Mouse (Mus musculus) stomach, embryonic 15.5 days (tissue): Measurements from ENCODE around the gene Dgkz. TPM values are rescaled to one million over a fixed set of nuclear protein-coding genes. Genes with fewer than 3 reads are reported as not detected.

Experiments used
- ATAC-seq: fragments of 200-750 bp; cut with Nextera tagmentation; 2 replicates; pipeline ENCODE4 v1.8.0; 2017; ENCODE audit warnings: low read depth, moderate number of reproducible peaks, moderate TSS enrichment; ENCODE audit not compliant: insufficient read depth, low FRiP score
- H3K27ac ChIP-seq: fragments of 300-500 bp; sonication (generic); 2 replicates; pipeline ENCODE4 v1.5.1; 2015; ENCODE audit warnings: mild to moderate bottlenecking, inconsistent platforms
- H3K27me3 ChIP-seq: fragments of 300-500 bp; sonication (generic); replicated peaks from 2 replicates; pipeline ENCODE4 v1.6.1; 2015; ENCODE audit warnings: inconsistent platforms
- H3K36me3 ChIP-seq: fragments of 300-500 bp; sonication (generic); 2 replicates; pipeline ENCODE4 v1.6.1; 2015; ENCODE audit warnings: inconsistent platforms
- H3K4me1 ChIP-seq: fragments of 300-500 bp; sonication (generic); 2 replicates; pipeline ENCODE4 v1.6.1; 2015; ENCODE audit warnings: inconsistent platforms
- H3K4me2 ChIP-seq: fragments of 300-500 bp; sonication (generic); 2 replicates; pipeline ENCODE4 v1.6.1; 2015; ENCODE audit warnings: mild to moderate bottlenecking, inconsistent platforms
- H3K4me3 ChIP-seq: fragments of 300-500 bp; sonication (generic); replicated peaks from 2 replicates; pipeline ENCODE4 v1.5.1; 2015; ENCODE audit warnings: inconsistent platforms
- H3K9ac ChIP-seq: fragments of 300-500 bp; sonication (generic); 2 replicates; pipeline ENCODE4 v1.6.1; 2015; ENCODE audit warnings: inconsistent platforms
- H3K9me3 ChIP-seq: fragments of 300-500 bp; sonication (generic); 2 replicates; pipeline ENCODE4 v1.6.1; 2016; ENCODE audit warnings: inconsistent platforms
- WGBS: fragments of 180-500 bp; shearing (Covaris S2); methylation state at CpG from one replicate; pipeline ENCODE4 v1.1.7; 2015; 5-methylcytosine and 5-hydroxymethylcytosine counted together
- polyA plus RNA-seq: library from polyadenylated mRNA; unstranded; fragments of >200 nt; fragmentation: Nextera tagmentation; extraction: Ambion mirVana; gene quantifications from 2 replicates; pipeline ENCODE4 v1.2.1, GENCODE M21; 2015

Gene Dgkz
- polyA plus RNA-seq, 1 experiment from 2014 or later, result 50.9 TPM

GRCm38 (mm10) chr2:91921790-91922570 is 53.7 kb downstream of the Dgkz start:
- H3K9me3 ChIP-seq, result no peaks in the 10 kb centered on the region
- ATAC-seq, result peak; percentile 48
- peaks cover 42% of the 10 kb centered on the region for H3K27me3 ChIP-seq
- peaks cover 28% of the 10 kb centered on the region for H3K4me1 ChIP-seq
- no peak overlapping the region for H3K27ac ChIP-seq
- peaks cover 8% of the 10 kb centered on the region; the same call in 1 of the 2 replicates for H3K36me3 ChIP-seq
- peak overlapping the region; percentile 60 for H3K4me3 ChIP-seq
- WGBS, result under 1% methylated on average over 64 of the region's 64 CpGs
- H3K9ac ChIP-seq, result peak overlapping the region; percentile 19
- H3K4me2 ChIP-seq, result peak overlapping the region; percentile 99

GRCm38 (mm10) chr2:91921181-91921789 is 54.4 kb downstream of the Dgkz start:
- ATAC-seq, result no peak
- 2% methylated on average over 31 of the region's 31 CpGs for WGBS

DNA sequence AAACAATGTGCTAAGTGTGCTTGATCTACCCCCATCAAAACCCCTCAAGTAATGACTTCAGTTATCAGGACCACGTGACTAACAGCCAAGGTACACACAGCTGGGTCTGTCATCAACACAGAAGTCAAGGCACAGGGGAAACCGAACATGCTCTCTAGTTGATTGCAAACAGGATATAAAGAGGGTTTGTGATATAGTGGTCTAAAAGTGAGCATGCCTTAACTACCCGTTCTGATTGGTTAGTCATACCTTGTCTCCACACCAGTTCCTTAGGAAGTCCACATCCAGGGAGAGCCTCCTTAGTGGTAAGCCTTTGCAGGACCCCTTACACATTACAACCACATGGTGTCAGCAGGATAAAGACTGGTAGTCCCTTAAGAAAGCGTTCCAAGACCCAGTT is 55.5 kb downstream of the Dgkz start:
- Histone ChIP-seq H3K4me1 (peaks cover 28% of the 10 kb centered on the region), H3K9ac (no peak overlapping the region), H3K4me2 (no peak overlapping the region), H3K4me3 (no peak overlapping the region), H3K27me3 (peaks cover 37% of the 10 kb centered on the region), H3K27ac (no peak overlapping the region), H3K9me3 (no peaks in the 10 kb centered on the region), H3K36me3 (peaks cover 9% of the 10 kb centered on the region)
- no peak for ATAC-seq
- 51% methylated on average over 4 of the region's 4 CpGs for WGBS

More at GRCm38 (mm10) chr2:91921181-91921789, 54.4 kb downstream of the Dgkz start:
- H3K9ac ChIP-seq, result peak overlapping the region; percentile 19; the same call in 1 of the 2 replicates
- peak overlapping the region; percentile 60 for H3K4me3 ChIP-seq
- peaks cover 42% of the 10 kb centered on the region for H3K27me3 ChIP-seq
- H3K9me3 ChIP-seq, result no peaks in the 10 kb centered on the region
- H3K36me3 ChIP-seq, result peaks cover 9% of the 10 kb centered on the region; the same call in 1 of the 2 replicates
- peak overlapping the region; percentile 99 for H3K4me2 ChIP-seq
- H3K27ac ChIP-seq, result no peak overlapping the region
- peaks cover 28% of the 10 kb centered on the region for H3K4me1 ChIP-seq

GRCm38 (mm10) chr2:91917096-91917495 is 58.6 kb downstream of the Dgkz start:
- H3K9ac ChIP-seq, result no peak overlapping the region
- peaks cover 9% of the 10 kb centered on the region for H3K4me1 ChIP-seq
- H3K4me2 ChIP-seq, result no peak overlapping the region
- 89% methylated on average over 7 of the region's 7 CpGs for WGBS
- H3K27me3 ChIP-seq, result peaks cover 9% of the 10 kb centered on the region
- no peaks in the 10 kb centered on the region for H3K9me3 ChIP-seq
- H3K27ac ChIP-seq, result no peak overlapping the region
- ATAC-seq, result no peak
- peaks cover 14% of the 10 kb centered on the region for H3K36me3 ChIP-seq
- H3K4me3 ChIP-seq, result no peak overlapping the region

- Histone ChIP-seq H3K27ac (no peak overlapping the region), H3K9ac (no peak overlapping the region), H3K4me2 (no peak overlapping the region), H3K36me3 (peaks cover 17% of the 10 kb centered on the region), H3K4me3 (no peak overlapping the region), H3K4me1 (peaks cover 3% of the 10 kb centered on the region), H3K27me3 (peaks cover 3% of the 10 kb centered on the region), H3K9me3 (no peaks in the 10 kb centered on the region)
- WGBS, result 87% methylated on average over 7 of the region's 7 CpGs
- no peak for ATAC-seq
These were observed 59.2 kb downstream of the Dgkz start for GRCm38 (mm10) chr2:91916346-91916977.

- Histone ChIP-seq H3K4me2 (no peak overlapping the region), H3K4me1 (no peaks in the 10 kb centered on the region), H3K36me3 (peaks cover 28% of the 10 kb centered on the region), H3K27me3 (no peaks in the 10 kb centered on the region), H3K9ac (no peak overlapping the region), H3K27ac (no peak overlapping the region), H3K4me3 (no peak overlapping the region), H3K9me3 (no peaks in the 10 kb centered on the region)
- WGBS, result 87% methylated on average over 7 of the region's 7 CpGs
- ATAC-seq, result no peak
These were observed 62.1 kb downstream of the Dgkz start for GRCm38 (mm10) chr2:91913328-91914110.

DNA sequence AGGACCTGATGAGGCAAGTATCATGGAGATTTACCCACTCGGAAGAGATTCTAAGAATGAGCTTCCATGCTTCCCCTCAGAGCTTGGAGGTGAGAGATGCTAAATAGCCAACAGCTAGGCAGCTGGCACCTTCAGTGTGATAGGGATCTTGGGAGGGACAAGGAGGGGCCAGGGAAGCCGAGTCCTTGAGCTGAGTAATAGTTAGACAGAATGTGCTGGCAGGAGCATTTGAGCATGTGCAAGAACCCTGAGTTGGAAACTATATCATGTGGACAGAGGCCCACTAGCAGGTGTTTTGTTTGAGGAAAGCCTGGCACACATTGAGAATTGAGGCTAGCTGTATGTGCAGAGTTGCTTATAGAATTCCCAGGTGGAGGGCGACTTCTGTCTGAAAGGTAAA is 63.0 kb downstream of the Dgkz start:
- Histone ChIP-seq H3K4me1 (no peaks in the 10 kb centered on the region), H3K4me2 (no peak overlapping the region), H3K36me3 (peaks cover 27% of the 10 kb centered on the region), H3K27me3 (no peaks in the 10 kb centered on the region), H3K4me3 (no peak overlapping the region), H3K27ac (no peak overlapping the region), H3K9ac (no peak overlapping the region), H3K9me3 (no peaks in the 10 kb centered on the region)
- 61% methylated on average over 3 of the region's 3 CpGs for WGBS
- 0 out of 2 replicates have a peak, but pooled peaks have one; percentile 27 for ATAC-seq

- ATAC-seq, result no peak
- 83% methylated on average over 2 of the region's 2 CpGs for WGBS
- no peak overlapping the region for H3K4me2 ChIP-seq
- peaks cover 19% of the 10 kb centered on the region for H3K36me3 ChIP-seq
- H3K4me1 ChIP-seq, result no peaks in the 10 kb centered on the region; the same call in 1 of the 2 replicates
- H3K4me3 ChIP-seq, result no peak overlapping the region
- H3K27ac ChIP-seq, result no peak overlapping the region
- no peaks in the 10 kb centered on the region for H3K9me3 ChIP-seq
- H3K9ac ChIP-seq, result no peak overlapping the region
- no peaks in the 10 kb centered on the region for H3K27me3 ChIP-seq
These were observed 69.5 kb downstream of the Dgkz start for GRCm38 (mm10) chr2:91906141-91906540.

- Histone ChIP-seq H3K4me1 (no peaks in the 10 kb centered on the region; the same call in 1 of the 2 replicates), H3K27ac (no peak overlapping the region), H3K4me3 (no peak overlapping the region), H3K36me3 (peaks cover 15% of the 10 kb centered on the region; the same call in 1 of the 2 replicates), H3K4me2 (no peak overlapping the region), H3K9ac (no peak overlapping the region), H3K9me3 (no peaks in the 10 kb centered on the region), H3K27me3 (no peaks in the 10 kb centered on the region)
- no peak for ATAC-seq
- WGBS, result 74% methylated on average over 5 of the region's 5 CpGs
These were observed 70.9 kb downstream of the Dgkz start for GRCm38 (mm10) chr2:91904618-91905307.

DNA sequence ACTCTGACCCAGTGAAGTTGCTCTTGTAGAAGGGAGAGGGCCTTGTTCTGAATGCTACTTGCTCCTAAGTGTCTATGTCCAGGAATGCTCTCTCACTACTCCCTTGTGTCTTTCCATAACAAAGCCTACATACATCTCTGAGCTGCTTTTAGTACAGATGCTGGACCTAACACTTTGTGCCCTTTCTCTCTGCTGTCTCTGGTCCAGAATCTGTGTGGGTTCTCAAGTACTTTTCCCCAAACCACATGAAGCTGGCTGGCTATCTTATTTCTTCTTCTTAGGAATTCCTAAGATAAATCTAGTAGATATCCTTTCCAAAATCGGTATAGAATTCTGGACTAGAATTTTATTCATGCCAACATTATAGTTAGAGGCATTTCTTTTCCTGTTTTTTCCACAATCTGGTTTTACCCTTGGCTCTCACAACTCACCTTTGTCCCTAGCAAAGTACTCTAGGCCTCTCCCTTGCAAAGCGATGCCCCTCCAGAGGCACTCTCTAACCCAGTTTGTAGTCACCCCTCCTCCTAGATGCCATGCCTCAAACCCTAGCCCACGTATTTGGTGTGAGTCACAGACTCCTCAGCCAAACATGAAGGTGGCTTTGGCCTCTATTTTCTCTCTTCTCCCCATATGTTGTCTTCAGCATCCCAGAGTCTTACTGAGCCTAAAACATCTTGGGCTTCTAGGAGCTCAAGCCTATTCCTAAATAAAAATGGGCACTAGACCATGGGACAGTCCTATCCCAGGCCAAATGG is 72.3 kb downstream of the Dgkz start:
- Histone ChIP-seq H3K9ac (no peak overlapping the region), H3K27ac (no peak overlapping the region), H3K4me1 (no peaks in the 10 kb centered on the region; the same call in 1 of the 2 replicates), H3K27me3 (no peaks in the 10 kb centered on the region), H3K4me3 (no peak overlapping the region), H3K36me3 (0 out of 2 replicates have a peak, but pooled peaks cover 10% of the 10 kb centered on the region), H3K9me3 (no peaks in the 10 kb centered on the region), H3K4me2 (no peak overlapping the region)
- WGBS, result 90% methylated on average over 3 of the region's 3 CpGs
- no peak for ATAC-seq
